Mouse (Mus musculus): ENCODE measurements around the gene Scrn2.

Scrn2 gene

DNA sequence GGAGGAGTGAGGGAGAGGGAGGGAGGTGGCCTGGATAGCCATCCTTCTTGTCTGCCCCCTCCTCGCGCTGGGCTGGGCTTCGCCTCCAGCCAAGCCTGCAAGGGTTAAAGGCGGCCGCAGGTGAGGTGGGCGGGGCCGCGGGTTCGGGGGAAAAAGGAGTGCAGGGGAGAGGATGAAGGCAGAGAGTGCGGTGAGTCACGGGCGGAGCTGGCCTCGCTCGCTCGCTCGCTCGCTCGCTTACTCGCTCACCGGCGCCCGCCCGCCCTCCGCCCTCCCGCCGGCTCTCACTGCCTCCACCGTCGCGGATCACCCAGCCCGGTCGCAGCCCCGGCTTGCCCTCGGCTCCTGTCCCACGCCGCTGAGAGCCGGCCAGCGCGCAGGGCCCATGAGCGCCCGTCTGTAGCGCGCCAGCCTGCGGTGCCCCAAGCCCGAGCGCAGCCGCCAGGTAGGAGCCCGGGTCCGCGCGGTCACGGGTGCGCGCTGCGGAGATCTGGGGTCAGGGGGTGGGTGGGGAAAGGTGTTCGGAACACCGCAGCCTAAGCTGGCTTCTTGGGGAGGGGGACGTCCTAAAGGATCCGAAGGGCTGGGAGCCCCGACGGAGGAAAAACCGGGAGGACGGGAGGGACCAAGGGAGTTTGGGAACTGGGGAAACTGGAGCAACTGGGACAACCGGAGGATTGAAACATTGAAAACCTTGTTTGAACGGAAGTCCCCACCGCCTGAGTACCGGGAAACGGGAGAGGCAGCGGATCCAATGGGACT is 11.0 kb upstream of the Scrn2 start:
- DNase-seq = no peak

DNA sequence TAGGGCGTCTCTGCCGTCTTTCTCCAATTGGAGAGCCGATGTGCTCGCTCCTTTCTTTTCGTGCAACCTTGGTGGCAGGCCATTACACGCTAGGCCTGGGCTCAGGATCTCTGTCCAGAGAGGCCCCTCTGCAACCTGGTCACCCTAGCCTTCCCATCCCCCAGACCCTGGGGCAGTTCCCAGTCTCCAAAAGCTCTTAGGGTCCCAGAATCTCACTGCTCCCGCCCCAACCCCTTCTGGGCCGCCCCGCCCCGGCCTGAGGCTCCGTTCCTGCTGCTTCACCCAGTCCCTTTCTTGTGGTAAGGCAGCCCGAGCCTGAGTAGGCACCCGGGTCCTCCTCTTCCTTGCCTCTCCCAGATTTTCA is 10.4 kb upstream of the Scrn2 start:
- DNase-seq = no peak

DNA sequence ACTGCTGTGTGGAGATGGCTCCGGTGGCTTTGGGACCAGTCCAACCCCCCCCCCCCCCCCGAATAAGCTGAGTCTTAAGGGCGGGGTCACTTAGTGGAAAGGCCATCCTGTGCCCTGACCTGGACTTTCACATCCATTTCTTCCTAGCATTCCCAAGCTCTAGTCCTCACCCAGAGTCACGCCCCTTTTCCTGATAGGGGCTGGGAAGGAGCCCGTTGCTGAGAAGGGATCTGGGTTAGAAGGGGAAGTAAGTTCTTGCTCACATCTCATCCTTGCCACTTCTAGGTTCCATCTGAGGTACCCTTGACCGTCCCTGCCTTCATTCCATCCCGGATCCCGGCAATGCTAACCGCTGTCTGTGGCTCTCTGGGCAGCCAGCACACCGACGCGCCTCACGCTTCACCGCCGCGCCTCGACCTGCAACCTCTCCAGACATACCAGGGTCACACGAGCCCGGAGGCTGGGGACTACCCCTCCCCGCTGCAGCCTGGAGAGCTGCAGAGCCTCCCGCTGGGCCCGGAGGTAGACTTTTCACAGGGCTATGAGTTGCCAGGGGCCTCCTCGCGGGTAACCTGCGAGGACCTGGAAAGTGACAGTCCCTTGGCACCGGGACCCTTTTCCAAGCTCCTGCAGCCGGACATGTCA is 8.5 kb upstream of the Scrn2 start:
- DNase-seq = no peak

DNA sequence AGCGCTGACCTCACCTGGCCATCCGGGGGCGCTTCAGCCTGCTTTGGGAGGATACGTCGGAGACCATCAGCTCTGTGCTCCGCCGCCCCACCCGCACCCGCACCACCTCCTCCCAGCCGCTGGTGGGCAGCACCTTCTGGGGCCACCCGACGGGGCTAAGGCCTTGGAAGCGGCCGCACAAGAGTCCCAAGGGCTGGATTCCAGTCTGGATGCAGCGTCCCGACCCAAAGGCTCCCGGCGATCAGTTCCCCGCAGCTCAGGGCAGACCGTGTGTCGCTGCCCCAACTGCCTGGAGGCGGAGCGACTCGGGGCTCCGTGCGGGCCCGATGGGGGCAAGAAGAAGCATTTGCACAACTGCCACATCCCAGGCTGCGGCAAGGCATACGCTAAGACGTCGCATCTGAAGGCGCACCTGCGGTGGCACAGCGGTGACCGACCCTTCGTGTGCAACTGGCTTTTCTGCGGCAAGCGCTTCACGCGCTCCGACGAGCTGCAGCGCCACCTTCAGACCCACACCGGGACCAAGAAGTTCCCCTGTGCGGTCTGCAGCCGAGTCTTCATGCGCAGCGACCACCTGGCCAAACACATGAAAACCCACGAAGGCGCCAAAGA is 7.8 kb upstream of the Scrn2 start:
- peak; percentile 77 for DNase-seq

DNA sequence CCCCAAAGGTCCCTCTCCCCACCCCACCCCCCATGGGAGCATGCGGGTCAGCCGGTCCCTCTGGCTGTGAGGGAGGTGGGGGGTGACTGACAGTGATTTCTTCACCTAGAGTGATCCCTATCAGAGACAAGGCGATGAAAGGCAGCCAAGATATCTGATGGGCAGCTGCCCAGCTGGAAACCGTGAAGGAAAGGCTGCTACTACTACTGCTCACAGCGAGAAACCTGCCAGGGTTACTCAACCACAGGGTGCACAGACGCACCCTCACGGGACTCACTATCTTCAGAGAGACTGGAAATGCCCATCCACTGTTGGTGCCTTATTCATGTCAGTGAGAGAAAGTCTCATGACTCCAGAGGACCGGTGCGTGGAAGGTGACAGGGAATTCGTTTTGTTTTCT is 4.8 kb upstream of the Scrn2 start:
- no peak for DNase-seq

DNA sequence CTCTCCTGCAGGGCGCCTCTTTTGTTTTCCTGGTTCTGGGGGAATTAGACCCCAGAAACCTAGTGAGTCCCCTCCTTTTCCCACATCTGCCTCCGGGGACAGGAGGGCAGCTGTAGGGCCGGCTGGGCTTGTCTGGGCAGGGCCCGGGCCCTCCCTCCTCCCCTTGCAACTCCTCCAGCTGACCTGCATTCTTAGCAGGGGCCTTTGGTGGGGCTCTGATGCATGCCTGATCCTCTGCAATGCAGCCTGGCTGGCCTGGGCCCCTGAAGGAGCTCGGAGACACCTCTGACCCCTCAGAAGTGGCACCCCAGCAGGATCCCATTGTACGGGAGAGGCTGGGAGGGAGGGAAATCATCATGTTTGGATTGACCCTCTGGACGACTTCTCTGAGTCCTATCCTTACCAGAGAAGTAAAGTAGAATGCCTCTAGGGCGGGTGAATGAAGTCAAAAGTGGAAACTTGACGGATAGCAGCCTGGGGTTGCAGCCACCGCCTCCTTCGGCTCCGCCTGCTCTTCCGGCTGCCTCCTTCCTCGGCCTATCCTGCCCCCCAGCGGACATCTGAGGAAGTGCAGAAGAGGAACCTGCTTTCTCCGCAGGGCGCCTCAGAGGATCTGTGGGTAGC is 3.9 kb upstream of the Scrn2 start:
- peak; percentile 88 for DNase-seq

DNA sequence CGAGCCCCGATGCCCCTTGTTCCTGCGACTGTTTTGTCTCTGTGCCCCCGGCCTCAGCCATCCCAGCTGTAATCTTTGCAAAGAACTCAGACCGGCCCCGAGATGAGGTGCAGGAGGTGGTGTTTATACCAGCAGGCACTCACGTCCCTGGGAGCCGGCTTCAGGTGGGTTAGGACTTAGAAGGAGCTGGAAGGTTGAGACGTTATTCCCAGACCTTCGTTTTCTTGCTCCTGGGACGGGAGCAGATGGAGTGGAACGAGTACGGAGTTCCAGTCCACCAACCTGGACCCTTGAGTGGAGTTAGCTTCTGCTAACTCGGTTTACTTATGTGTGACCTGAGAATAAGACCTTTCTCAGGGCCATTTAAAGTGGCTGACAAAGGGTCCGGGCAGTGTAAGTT is 688 bp downstream of the Scrn2 start:
- peak; percentile 59 for DNase-seq

DNA sequence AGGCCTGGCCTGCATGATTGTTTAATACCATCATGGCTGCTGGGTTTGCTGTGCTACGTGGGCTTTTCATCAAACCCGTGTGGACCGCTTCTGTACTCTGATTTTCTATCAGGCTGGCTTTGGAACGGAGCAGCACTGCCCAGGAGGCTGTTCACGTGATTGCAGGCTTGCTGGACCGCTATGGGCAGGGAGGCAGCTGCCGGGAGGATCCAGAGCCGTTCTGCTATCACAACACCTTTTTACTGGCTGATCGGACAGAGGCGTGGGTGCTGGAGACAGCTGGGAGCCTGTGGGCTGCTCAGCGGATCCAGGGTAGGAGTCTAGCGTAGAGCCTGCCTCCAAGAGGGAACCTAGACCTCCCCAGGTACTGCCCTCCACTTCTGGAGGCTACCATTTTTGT is 2.2 kb downstream of the Scrn2 start:
- peak; percentile 48 for DNase-seq

DNA sequence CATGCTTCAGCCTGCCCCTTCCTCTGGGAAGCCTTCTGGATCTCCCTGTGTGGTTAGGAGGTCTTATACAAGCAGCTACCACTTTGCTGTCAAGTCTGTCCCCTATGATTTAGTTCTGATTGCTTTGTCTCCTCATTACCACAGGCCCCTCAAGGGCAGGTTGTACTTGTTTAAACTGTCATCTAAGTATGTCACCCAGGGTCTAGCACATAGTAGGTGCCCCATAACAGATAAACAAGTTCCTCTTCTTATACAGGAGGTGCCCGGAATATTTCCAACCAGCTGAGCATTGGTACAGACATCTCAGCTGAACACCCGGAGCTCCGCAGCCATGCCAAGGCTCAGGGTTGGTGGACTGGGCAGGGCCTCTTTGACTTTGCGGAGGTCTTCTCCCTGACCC is 2.8 kb downstream of the Scrn2 start:
- no peak for DNase-seq

DNA sequence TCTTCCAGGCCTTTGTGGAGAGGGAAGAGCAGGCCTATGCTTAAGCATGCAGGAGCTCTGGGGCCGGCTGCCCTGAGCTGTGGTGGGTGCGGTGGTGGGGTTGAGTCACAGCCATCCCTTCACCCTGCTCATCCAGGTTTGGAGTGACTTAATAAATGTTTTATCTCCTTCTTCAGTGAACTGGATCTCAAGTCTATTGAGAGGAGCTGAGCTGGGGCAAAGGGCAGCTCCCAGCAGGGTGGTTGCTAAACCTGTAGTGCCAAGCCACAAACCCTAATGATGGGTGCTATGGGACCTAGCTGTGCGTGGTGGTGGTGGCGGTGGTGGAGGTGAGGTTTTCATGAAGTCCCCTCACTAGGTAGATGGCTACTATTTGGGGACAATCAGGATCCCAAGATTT is 4.0 kb downstream of the Scrn2 start:
- DNase-seq = peak; percentile 50

DNA sequence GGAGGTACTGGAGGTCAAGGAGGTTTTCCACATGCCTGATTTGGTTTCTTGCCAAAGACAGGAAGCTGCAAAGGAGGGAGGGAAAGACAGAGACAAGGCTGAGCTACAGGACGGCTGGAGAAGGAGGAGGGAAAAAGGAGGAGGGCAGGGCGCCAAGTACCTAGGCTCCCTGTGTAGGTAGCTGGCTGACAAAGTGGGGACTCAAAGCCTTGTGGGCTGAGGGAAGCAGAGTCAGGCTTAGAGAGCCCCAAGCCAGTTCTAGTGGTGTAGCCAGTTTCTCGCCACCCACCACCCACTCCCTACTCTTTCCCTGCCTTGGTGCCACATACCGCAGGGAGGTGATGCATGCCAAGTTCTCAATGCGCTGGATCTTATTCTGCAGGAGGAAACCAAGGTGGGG is 6.4 kb downstream of the Scrn2 start:
- peak; percentile 78 for DNase-seq

DNA sequence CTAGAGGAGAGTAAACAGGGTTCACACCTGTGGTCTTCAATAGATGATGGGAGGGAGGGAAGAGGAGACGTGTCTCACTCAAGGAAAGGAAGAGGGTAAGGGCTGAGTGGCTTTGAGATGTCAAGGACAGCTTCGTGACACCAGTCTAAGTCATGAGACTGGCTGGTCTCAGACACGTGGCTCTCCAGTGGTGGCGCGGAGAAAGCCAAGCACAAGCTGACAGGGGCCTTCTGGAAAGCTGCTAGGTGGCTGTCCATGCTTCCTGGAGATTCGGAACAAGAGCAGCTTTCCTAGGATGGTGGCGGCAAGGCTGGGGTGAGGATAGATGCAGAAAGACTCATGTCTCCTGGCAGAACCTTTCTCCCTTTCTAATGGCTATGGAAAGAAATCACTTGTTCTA is 9.1 kb downstream of the Scrn2 start:
- no peak for DNase-seq

DNA sequence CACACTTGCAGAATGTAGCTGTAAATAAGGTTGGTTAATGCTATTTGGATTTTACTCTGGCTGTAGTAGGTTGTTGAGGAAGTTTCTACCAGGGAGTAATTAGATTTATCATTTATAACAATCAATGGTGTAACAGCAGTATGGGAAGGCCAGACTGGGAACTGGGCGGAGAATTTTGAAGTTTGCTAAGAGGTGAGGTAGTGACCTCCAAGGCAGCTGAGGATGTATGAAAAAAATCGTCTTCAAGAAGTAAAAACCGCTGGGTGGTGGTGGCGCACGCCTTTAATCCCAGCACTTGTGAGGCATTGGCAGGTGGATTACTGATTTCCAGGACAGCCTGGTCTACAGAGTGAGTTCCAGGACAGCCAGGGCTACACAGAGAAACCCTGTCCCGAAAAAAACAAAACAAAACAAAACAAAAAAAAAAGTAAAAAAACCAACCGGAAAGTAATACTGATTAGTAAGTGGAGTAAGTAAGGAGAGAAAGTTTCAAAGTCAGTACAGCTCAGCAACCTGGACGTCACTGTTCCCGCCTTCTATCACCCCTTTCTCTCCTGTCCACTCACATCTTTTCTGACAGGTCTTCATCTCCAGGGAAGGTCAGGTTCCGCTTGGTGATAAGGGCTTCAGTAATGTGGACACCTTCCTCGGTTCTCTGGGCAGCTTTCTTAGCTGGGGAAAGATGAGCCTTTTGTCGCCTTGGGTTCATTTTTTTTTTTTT is 10.7 kb downstream of the Scrn2 start:
- no peak for DNase-seq

DNA sequence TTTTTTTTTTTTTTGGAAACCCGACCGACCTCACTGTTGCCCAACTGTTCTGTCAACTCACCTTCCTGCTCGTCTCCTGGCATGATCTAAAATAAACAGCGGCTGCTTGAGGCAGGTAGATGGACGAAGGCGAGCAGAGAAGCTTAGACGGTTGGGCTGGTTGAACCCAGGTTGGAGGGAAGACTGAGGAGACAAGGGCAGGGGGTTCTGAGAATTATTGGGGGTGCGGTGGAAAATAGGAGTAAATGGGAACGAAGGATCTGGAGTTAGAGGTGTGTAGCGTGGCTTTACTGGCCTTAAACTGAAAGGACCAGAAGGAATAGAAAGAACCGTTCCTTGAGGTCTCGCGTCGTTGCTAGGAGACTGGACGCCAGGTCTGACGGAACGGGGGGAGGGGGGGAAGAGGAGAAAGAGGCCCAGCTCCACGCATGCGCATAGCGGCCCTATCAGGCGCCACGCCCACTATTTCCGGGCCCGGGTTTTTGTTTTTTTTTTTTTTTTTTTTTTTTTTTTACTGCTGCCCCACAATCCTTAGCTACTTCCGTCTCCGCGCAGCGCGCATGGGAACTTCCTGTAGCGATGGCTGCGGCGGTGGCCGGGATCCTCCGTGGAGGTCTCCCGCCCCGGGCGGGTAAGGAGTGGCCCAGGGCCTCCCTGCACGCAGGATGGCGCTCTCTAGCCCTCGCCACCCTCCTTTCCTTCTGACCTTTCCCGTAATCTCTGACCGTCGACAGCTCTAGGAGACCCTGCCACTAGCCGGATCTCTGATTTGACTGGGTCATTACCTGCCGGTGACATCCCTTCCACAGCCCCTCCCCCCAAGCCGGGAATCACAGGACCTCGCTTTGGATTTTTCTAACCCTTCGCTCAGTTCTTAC is 11.5 kb downstream of the Scrn2 start, which contains the start of the genes Lrrc46 and Mrpl10:
TSS of gene Lrrc46 (minus strand) at position 386 of the 878 bp plus-strand sequence.
TSS of gene Mrpl10 (plus strand) at position 539 of the 878 bp plus-strand sequence.
- peak; percentile 85 for DNase-seq

DNA sequence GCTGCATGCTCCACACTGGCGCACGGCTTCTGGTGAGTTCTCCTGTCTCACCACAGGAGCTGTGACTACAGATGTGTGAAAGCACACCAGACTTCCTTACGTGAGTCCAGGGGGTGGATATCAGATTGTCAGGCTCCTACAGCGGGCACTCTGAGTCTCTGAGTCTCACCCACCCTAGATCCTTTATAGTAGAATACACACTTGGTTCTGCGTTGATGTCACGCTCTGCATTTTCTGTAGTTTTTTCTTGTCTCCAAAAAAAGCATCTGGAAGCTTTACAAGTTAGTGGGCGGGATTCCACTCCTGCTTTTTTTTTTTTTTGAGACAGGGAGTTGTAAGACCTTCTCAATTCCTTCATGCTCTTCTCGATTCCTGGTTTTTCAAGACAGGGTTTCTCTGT is 15.2 kb downstream of the Scrn2 start:
- no peak for DNase-seq

DNA sequence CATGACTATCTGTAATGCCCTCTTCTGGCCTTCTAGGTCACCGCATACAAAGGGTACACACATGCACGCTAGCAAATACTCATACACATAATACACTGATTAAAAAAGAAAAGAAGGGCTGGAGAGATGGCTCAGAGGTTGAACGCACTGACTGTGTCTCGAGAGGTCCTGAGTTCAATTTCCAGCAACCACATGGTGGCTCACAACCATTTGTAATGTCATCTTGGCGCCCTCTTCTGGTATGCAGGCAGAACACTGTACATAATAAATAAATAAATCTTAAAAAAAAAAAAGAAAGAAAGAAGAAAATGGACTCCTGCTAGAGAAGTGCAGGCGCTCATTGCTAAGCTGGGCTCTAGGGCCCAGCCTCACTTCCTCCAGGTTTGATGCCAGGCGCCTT is 16.1 kb downstream of the Scrn2 start:
- no peak for DNase-seq

DNA sequence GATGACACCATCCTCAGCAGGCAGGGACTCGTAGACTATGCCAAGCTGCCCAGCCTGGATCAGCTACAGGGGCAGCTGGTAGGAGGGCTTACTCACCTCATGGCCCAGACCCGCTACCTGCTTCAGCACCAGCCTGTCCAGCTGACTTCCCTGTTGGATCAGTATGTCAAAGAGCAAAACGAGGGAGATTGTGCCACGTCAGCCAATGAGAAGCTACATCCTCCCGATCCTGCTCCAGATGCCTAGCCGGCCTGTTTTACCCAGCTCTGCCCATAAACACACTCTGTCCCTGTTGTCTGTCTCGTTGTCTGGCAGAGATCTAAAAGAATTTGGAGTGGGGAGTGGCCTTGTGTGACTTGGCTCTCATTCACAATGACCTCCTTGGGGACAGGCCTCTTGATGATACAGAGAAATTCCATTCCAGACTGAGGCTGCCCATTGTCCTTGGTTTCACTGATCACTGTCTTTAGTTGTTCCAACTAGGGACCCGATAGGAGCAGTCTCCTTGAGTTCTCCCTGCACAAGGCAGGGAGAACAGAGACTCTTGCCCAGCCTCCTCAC is 18.4 kb downstream of the Scrn2 start:
- no peak for DNase-seq

DNA sequence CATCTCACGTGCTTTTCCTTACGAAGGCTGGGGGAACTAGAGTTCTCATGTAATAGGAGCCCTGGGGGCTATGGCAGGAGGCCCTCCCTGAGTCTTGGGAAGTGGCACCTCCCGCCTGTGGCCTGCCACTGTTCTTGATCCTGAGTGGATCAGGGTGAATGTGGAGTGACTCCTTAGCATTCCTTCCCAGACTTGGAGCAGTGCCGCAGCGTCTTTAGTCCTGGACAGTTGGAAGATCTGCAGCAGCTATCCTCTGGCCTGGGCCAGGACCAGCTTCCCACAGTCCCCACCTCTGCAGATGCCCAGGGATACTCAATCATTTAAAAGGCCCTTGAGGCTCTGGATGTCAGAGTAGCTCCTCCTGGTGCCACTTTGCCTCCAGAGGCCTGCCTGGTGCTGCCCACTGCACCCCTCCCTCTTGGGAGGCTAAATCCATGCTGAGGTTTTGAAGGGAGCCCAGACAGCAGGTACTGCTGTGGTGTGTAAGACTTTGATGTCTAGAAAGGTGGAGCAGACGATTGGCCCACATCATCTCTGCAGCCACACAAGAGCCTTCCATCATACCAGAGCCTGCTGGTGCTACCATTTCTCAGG is 19.9 kb downstream of the Scrn2 start:
- no peak for DNase-seq

DNA sequence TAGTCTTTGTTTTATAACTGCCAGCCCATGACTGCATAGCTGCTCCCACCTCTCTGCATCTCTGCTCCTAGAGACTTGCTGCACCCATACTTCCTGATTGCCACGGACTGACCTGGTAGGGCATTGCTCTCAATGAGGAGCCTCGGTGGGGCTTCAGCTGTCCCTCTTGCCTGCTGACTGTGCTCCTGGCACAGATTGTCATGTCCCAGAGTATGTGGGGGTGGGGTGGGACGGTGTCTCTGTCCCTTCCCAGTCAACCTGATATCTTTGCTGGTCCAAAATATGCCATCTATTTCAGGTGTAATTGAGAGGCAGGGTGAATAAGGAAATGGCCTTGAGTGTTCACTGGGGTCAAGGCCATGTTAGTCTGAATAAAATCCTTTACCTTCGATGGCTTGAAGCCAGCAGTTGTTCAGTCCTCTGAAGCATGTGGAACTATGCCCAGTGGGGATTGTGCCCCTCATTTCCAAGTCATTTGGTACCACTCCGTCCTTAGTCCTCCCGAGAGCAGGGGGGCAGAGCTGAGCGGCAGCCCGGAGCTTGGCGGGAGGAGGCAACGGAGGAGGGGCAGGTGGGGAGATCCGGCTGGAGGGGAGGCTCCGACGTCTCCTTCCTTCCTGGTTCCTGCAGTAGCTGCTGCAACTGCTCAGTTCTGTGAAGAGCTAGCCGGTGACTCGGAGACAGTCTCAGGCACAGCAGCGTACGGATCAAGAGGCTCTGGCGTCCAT is 20.6 kb downstream of the Scrn2 start, which contains the start of gene Osbpl7:
TSS of gene Osbpl7 (plus strand) at position 413 of the 728 bp plus-strand sequence.
- DNase-seq = peak; percentile 71

DNA sequence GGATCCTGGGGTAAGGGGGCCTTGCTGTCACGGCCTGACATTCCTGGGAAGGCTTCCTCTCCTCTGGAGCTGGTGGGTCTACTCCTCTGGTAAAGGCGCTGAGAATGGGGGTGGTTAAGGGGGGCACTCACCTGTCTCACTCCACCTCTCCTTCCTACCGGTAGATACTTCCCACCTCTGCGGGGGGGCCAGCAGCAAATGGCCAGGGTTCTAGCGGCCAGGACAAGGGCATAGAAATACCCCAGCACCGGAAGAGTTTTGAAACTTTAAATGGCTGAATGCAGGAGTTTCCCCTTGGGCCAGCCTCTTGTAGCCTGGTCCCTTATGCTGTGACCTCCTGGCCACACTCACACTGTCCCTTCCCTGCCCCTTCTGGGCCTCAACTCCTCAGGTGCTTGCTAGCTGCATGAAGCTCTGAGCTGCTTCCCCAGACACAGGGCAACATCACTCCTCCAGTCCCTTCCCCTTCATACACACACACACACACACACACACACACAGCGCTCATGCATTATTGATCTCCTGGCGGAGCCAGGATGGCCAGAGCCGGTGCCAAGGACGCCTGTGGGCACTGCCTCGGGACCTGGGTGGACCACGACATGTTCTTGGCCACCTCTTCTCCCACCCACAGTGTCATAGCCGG is 21.3 kb downstream of the Scrn2 start:
- DNase-seq = no peak

All from kidney, adult 9 months (tissue).